Mouse (Mus musculus) layer of hippocampus, adult 11-12 months (tissue): Measurements from ENCODE around the gene Vamp8.

Experiments used
- DNase-seq: peaks from one replicate; pipeline ENCODE4 v3.0.0; 2022; ENCODE audit warnings: low spot score

Vamp8 gene

DNA sequence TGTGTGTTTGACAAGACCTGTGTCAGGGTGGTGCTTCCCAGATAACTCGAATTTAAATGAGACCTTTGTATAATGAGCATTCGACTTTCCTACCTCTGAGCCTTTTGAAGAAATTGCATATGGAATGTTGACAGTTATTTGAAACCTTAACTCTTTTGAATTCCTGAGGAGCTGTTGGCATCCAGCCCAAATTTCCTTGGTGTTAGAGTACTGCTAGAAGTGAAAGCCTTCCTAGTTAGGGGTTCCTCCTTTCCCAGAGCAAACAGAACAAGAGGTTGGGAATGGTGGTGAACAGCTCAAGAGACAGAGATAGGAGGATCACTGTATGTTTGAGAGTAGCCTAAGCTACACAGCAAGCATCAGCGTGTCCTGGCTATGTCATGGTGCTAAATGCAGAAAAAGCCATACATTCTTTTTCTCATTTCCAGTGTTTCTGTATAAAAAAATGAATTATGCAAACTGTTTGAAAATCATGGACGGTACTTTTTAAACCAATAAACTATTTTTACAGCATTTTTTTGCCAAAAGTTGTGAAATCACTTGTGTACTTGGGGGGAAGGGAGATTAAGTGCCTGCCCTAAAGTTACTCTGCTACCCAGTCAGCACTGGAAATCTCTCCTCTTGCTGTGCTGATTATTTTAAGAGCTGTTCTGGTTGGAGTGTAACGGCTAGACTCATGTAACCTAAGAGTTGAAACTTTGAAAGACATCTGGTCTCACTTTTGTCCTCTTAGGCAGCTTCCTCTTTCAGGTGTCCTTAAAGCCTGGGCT is 37.7 kb downstream of the Vamp8 start:
- DNase-seq: no peak

DNA sequence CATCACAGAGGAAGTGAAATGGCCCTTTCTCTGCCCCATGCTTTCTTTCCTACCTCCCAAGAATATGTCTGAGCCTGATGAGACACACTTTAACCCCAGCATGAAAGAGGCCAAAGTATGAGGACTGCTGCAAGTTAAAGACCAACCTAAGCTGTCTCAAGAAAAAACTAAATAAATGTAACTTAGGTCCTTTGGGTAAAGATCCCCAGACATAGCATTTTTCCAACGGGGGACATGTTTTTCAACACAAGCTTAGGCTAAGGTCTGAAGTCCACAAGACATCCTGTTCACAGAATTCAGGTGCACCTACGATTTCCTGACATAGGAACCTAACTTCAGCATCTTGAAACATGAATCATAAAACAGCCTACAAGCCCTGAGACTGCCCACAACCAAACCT is 40.3 kb downstream of the Vamp8 start:
- DNase-seq: no peak

DNA sequence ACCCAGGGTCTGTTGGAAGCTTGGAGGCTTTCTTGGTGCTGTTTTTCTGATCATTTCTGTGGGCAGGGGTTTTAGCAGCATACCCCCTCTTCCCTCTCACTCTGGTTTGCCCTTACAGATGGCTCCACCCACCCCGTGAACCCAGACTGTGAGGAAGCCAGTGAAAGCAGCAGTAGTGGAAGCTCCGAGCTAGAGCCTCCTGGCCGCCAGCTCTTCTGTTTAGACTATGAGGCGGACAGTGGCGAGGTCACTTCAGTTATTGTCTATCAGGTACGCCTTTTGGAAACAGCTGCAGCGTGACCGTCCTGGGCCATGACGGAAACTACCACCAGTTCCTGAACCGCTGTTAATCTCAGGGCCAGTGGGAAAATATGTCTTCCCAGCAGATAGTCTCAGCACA is 42.1 kb downstream of the Vamp8 start:
- DNase-seq: no peak

DNA sequence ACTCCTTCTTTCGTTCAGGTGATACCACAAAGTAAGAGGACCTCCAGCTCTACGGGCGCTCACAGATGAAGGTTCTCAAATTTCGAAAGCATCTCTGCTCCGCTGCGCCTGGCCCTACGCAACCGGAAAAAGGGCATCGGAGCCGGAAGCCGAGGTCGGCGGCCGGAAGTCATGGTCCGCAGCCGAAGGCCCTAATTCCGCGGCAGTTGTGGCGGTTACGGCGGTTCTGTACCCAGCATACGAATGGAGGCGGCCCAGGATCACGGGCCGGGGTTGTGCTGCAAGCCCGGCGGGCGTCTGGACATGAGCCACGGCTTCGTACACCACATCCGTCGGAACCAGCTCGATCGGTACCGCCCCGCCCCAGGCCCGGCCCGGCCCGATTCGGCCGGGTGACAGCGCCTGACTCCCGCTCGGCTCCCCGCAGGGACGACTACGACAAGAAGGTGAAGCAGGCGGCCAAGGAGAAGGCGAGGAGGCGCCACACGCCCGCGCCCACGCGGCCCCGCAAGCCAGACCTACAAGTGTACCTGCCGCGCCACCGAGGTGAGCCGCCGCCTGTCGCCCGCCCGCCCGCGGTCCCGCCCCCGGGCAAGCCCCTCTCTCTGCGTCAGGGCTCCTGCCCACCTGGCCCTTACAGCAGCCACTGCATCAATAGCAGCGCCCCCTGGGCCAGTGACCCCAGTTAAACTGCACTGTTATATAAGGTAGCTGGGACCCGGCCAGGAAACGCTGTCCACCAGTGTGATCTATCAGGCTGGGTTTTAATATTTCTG is 43.1 kb downstream of the Vamp8 start, which contains the start of gene 0610030E20Rik:
Gene 0610030E20Rik (plus strand): TSS at position 152 of the 776 bp plus-strand sequence.
- peak; percentile 76 for DNase-seq

DNA sequence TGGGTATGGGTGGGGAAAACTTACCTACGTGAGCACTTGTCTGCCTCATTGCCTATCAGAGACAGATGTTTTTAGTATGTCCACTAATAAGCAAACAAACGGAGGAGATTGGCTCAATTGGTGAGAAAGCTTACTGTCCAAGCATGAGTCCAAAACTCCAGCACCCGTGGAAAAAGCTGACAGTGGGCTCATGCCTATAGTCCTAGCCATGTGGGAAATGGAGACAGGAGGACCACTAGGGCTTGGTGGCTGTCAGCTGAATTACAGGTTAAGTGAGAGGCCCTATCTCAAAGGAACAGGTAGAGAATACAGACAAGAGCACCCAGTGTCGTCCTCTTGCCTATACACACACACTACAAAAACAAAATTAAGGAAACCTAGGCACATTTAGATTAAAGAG is 44.2 kb downstream of the Vamp8 start:
- DNase-seq: no peak

DNA sequence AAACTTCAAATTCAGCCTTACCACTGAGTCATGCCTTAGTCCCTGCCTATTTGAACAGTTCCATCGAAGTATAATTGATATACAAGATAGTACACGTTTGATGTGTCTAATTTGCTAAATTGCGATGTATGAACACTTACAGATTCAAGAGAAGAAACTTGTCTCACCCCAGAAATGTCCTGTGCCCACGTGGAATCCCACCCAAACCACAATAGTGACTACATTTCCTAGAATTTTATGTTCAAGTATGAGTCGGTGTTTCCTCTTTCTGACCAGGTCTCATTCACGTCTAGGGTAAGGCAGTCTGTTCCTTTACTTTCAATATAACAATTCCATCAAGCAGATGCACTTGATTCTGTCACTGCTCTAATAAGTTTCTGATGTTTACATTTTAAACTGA is 44.9 kb downstream of the Vamp8 start:
- no peak for DNase-seq

DNA sequence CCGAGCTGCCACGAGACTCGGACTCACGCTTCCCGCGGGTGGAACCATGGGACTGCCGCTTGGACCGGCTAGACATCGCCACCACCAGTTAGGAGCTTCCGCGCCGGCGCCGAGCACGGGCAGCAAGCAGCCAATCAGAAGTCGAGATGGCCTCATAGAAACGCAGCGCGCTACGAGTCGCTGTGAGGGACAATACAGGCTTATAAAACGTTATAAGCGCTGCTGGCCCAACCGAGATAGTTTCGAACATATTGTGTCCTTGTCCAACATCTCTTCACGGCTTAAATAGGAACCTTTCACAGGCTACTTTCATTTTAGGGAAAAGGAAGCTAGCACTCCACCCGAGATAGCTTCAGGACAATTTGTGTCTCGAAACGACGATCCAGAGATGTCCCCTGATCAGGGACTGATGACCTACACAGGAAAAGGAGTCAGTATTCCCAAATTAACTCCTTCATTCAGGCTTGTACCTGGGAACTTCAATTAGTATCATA is 45.4 kb downstream of the Vamp8 start, which contains the start of gene Usp39:
Gene Usp39 (minus strand): TSS at position 111 of the 494 bp plus-strand sequence.
- DNase-seq: peak; percentile 95

DNA sequence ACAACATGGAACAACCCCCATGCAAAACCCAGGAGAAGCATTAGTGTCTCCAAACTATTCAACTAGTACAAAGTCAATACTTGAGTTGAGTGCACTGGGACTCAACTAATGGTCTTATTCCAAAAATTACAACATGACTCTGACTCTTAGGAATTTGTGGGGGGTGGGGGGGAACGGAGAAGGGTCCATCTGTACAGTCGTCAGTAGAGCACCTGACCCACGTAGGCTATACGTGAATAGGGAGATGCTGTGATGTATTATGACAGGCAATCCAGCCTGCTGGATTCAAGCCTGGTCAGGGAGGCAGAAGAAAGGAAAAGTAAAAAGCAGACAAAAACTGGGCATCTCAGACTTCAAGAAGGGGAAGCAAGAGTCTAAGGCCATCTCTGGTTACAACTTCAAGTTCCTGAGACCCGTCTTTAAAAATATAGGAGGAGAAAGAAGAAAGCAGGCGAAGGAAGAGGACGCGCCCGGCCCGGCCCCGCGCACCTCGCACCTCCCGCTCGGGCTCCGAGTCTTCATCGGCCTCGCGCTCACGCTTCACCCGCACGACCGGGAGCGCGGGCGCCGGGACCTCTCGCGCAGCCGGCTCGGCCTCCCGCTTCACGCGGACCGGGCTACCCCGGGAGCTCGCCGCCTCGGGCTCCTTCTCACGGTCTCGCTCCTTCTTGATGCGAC is 46.0 kb downstream of the Vamp8 start:
- no peak for DNase-seq

DNA sequence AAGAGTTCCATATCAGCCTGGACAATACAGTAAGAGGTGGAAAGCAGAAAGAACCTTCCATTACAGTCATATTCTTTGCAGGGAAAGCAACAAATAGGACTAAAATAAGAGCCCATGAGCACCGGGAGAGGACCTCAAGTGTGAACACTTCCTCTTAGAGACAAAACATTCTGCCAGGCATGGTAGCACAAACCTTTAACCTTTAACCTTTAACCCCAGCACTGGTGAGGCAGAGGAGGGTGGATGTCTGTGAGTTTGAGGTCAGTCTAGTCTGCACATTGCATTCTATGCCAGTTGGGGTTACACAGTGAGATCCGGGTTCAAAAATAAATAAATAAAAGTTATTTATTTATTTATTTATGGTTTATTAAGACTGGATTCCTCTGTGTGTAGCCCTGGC is 50.0 kb downstream of the Vamp8 start:
- DNase-seq: no peak
